Mouse (Mus musculus): Measurements from ENCODE around the gene Nsl1.

DNA sequence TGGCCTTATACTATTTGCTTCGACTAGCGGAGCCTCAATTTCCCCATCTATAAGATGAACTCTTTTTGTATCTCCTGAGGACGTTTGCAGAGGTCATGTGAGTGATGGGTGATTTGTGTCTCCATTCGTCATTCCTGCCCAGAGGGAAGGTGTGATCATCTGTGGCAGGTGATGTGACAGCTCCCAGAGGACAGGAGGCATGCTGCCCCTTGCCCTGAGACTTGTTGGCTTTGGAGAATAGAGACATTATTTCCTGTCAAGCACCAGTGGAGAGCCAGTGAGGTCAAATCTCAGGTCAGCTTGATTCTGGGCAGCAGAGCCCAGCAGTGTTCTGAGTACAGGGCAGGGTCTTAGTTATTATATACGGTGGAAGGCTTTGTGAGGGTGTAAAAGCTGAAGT is 36.3 kb downstream of the Nsl1 start:
- TF ChIP-seq CTCF (IDR thresholded peaks at IDR 0.05; ENCODE audit: low read depth) (no peak), EP300 (IDR thresholded peaks at IDR 0.05; ENCODE audit: low read depth) (no peak)

Data from liver, embryonic 14.5 days (tissue).